Mouse (Mus musculus) liver, adult 2 months (tissue): Measurements from ENCODE around the gene Auts2. TPM values are rescaled to one million over a fixed set of nuclear protein-coding genes. Genes with fewer than 3 reads are reported as not detected.

Source experiments
- DNase-seq: peaks from one replicate; pipeline ENCODE4 v3.0.0-alpha.2; 2011; ENCODE audit warnings: low read depth, low spot score; ENCODE audit errors: extremely low read depth
- H3K27ac ChIP-seq: fragments of 200-500 bp; replicated peaks from 2 replicates; pipeline ENCODE4 v1.5.1; 2012; ENCODE audit warnings: low read depth, mild to moderate bottlenecking, control low read depth, inconsistent platforms, low read length; ENCODE audit not compliant: insufficient read depth
- H3K27me3 ChIP-seq: fragments of 200-500 bp; 2 replicates; pipeline ENCODE4 v1.6.1; 2012; ENCODE audit warnings: mild to moderate bottlenecking, moderate library complexity, low read length, inconsistent platforms; ENCODE audit not compliant: control insufficient read depth, insufficient read depth
- H3K36me3 ChIP-seq: fragments of 200-500 bp; 2 replicates; pipeline ENCODE4 v1.6.1; 2012; ENCODE audit warnings: low read length, inconsistent platforms; ENCODE audit not compliant: control insufficient read depth, insufficient read depth
- H3K4me1 ChIP-seq: fragments of 200-500 bp; 2 replicates; pipeline ENCODE4 v1.6.1; 2011; ENCODE audit warnings: low read length; ENCODE audit not compliant: control insufficient read depth, insufficient read depth
- H3K4me3 ChIP-seq: fragments of 200-500 bp; 2 replicates; pipeline ENCODE4 v1.5.1; 2011; ENCODE audit warnings: low read depth, mild to moderate bottlenecking, control low read depth, low read length, moderate library complexity; ENCODE audit not compliant: insufficient read depth
- H3K79me2 ChIP-seq: fragments of 200-500 bp; 2 replicates; pipeline ENCODE4 v1.6.1; 2012; ENCODE audit warnings: inconsistent platforms, mild to moderate bottlenecking, low read length, moderate library complexity; ENCODE audit not compliant: control insufficient read depth, insufficient read depth
- H3K9ac ChIP-seq: fragments of 200-500 bp; 2 replicates; pipeline ENCODE4 v1.6.1; 2012; ENCODE audit warnings: low read depth, mild to moderate bottlenecking, control low read depth, inconsistent platforms, low read length
- CTCF ChIP-seq: fragments of 200-500 bp; IDR thresholded peaks from 2 replicates; pipeline ENCODE4 v1.5.1; 2011; ENCODE audit warnings: low read depth, low read length, control low read depth
- POLR2A ChIP-seq: fragments of 200-500 bp; IDR thresholded peaks from 2 replicates; pipeline ENCODE4 v1.6.1; 2011; ENCODE audit warnings: low read length, control low read depth; ENCODE audit not compliant: insufficient read depth; ENCODE audit errors: extremely low read depth
- WGBS: fragments of 180-500 bp; shearing (Covaris S2); methylation state at CpG from one replicate; pipeline ENCODE4 v1.1.7; 2018; 5-methylcytosine and 5-hydroxymethylcytosine counted together
- polyA plus RNA-seq: library from polyadenylated mRNA; depleted of rRNA; stranded (reverse); fragments of >200 nt; gene quantifications from 2 replicates; pipeline ENCODE4 v1.2.3, GENCODE M21; 2012
- total RNA-seq: library from RNA; depleted of rRNA; stranded (reverse); fragments of >200 nt; gene quantifications from 2 replicates; pipeline ENCODE4 v1.2.3, GENCODE M21; 2014

Auts2 gene
- total and polyA plus RNA-seq, 2 experiments = 0.37 to 0.51 TPM

- no peak for TF ChIP-seq POLR2A
- TF ChIP-seq CTCF = no peak
- 70% methylated on average over 4 of the region's 4 CpGs for WGBS
Observed at GRCm38 (mm10) chr5:131821461-131821860, 721.7 kb downstream of the Auts2 start.

GRCm38 (mm10) chr5:131819251-131819691, 723.9 kb downstream of the Auts2 start:
- no peak overlapping the region for H3K4me3 ChIP-seq
- H3K4me1 ChIP-seq = no peaks in the 10 kb centered on the region
- H3K36me3 ChIP-seq = no peaks in the 10 kb centered on the region
- H3K27ac ChIP-seq = no peak overlapping the region
- H3K9ac ChIP-seq = no peak overlapping the region
- WGBS = 94% methylated on average over 15 of the region's 15 CpGs
- no peaks in the 10 kb centered on the region for H3K27me3 ChIP-seq
- no peak for DNase-seq
- TF ChIP-seq CTCF = no peak
- TF ChIP-seq POLR2A = no peak
- no peaks in the 10 kb centered on the region for H3K79me2 ChIP-seq

More at GRCm38 (mm10) chr5:131821461-131821860, 721.7 kb downstream of the Auts2 start:
- Histone ChIP-seq H3K4me3 (no peak overlapping the region), H3K36me3 (no peaks in the 10 kb centered on the region), H3K4me1 (no peaks in the 10 kb centered on the region), H3K27ac (no peak overlapping the region), H3K9ac (no peak overlapping the region), H3K27me3 (no peaks in the 10 kb centered on the region), H3K79me2 (no peaks in the 10 kb centered on the region)
- DNase-seq = no peak

- no peak overlapping the region for H3K4me3 ChIP-seq
- no peak overlapping the region for H3K9ac ChIP-seq
- H3K79me2 ChIP-seq = no peaks in the 10 kb centered on the region
- WGBS = 81% methylated on average over 3 of the region's 3 CpGs
- peaks cover 5% of the 10 kb centered on the region for H3K4me1 ChIP-seq
- TF ChIP-seq CTCF = no peak
- no peak for TF ChIP-seq POLR2A
- H3K27me3 ChIP-seq = no peaks in the 10 kb centered on the region
- no peaks in the 10 kb centered on the region for H3K36me3 ChIP-seq
- no peak overlapping the region for H3K27ac ChIP-seq
- DNase-seq = no peak
Observed at GRCm38 (mm10) chr5:131815498-131815897, 727.6 kb downstream of the Auts2 start.

GRCm38 (mm10) chr5:131814503-131815003, 728.6 kb downstream of the Auts2 start:
- no peak overlapping the region for H3K4me3 ChIP-seq
- peaks cover 5% of the 10 kb centered on the region for H3K4me1 ChIP-seq
- H3K27me3 ChIP-seq = no peaks in the 10 kb centered on the region
- H3K27ac ChIP-seq = peak overlapping the region; percentile 44
- TF ChIP-seq CTCF (no peak), POLR2A (no peak)
- H3K79me2 ChIP-seq = no peaks in the 10 kb centered on the region
- WGBS = 71% methylated on average over 9 of the region's 9 CpGs
- H3K9ac ChIP-seq = no peak overlapping the region
- DNase-seq = peak; percentile 48
- no peaks in the 10 kb centered on the region for H3K36me3 ChIP-seq

GRCm38 (mm10) chr5:131813952-131814502, 729.1 kb downstream of the Auts2 start:
- peak overlapping the region; percentile 20 for H3K27ac ChIP-seq
- no peak overlapping the region for H3K4me3 ChIP-seq
- no peak for DNase-seq
- no peak overlapping the region for H3K9ac ChIP-seq
- TF ChIP-seq CTCF (no peak), POLR2A (no peak)
- no peaks in the 10 kb centered on the region for H3K27me3 ChIP-seq
- 77% methylated on average over 10 of the region's 10 CpGs for WGBS
- H3K36me3 ChIP-seq = no peaks in the 10 kb centered on the region
- no peaks in the 10 kb centered on the region for H3K79me2 ChIP-seq
- peaks cover 5% of the 10 kb centered on the region for H3K4me1 ChIP-seq

GRCm38 (mm10) chr5:131813331-131813781, 729.8 kb downstream of the Auts2 start:
- TF ChIP-seq POLR2A = no peak
- TF ChIP-seq CTCF = no peak
- H3K9ac ChIP-seq = no peak overlapping the region
- no peak overlapping the region for H3K27ac ChIP-seq

More at GRCm38 (mm10) chr5:131813331-131813781, 729.8 kb downstream of the Auts2 start:
- H3K4me1 ChIP-seq = peaks cover 5% of the 10 kb centered on the region
- WGBS = 63% methylated on average over 7 of the region's 7 CpGs
- no peaks in the 10 kb centered on the region for H3K36me3 ChIP-seq
- H3K27me3 ChIP-seq = no peaks in the 10 kb centered on the region
- no peak overlapping the region for H3K4me3 ChIP-seq
- no peaks in the 10 kb centered on the region for H3K79me2 ChIP-seq
- DNase-seq = no peak
